ENCODE assay signal across 9 mouse cellular contexts in the genomic region with DNA sequence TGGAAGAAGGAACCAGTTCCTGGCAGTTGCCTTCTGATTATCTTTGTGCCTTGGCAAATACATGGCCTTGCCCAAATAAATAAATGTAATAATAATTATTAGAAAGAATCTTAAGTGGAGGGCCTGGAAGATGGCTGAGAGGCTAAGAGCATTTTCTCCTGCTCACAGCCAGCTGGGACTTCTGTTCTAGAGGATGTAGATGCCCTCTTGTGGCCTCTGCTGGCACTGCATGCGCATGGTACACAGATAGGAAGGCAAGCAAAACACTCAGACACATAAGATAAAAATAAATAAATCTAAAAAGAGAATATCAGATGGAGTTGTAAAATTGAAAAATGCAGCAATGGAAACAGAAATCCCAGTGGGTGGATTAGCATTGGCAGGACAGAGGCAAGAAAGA. TPM values are rescaled to one million over a fixed set of nuclear protein-coding genes. Genes with fewer than 3 reads are reported as not detected.
DNase-seq lines count a peak whose midpoint lies in the region; ATAC-seq and TF ChIP-seq lines count a peak whose summit lies in the region.
"Had no signal": no experiment of that assay in that cellular context is flagged by ENCODE, and none has a peak within 500 bp of the region (broad histone marks: within the 10 kb centered on the region; RNA-seq: fewer than 3 reads in every experiment).

No protein-coding gene starts in this region.

- H3K4me2 ChIP-seq in kidney, embryonic 16.5 days (replicated peaks; ENCODE audit: low read depth, low read length), result no peak overlapping the region
- H3K4me2 ChIP-seq in intestine, postnatal 0 days (replicated peaks; ENCODE audit: low read depth), result no peak overlapping the region
- no peak overlapping the region for H3K4me2 ChIP-seq in limb, embryonic 14.5 days (replicated peaks; ENCODE audit: low read depth, low read length, severe bottlenecking)
- no peak overlapping the region for H3K4me2 ChIP-seq in neural tube, embryonic 12.5 days (replicated peaks)
- H3K4me2 ChIP-seq: embryonic facial prominence, embryonic 12.5 days had no signal

- no peaks in the 10 kb centered on the region for H3K27me3 ChIP-seq in kidney, adult 2 months (replicated peaks; ENCODE audit: control insufficient read depth, insufficient read depth, low read length)
- no peaks in the 10 kb centered on the region for H3K27me3 ChIP-seq in kidney, embryonic 16.5 days (ENCODE audit: insufficient read depth, low read length)
- no peaks in the 10 kb centered on the region for H3K27me3 ChIP-seq in intestine, postnatal 0 days (replicated peaks; ENCODE audit: control insufficient read depth, insufficient read depth, low read length)
- H3K27me3 ChIP-seq in limb, embryonic 14.5 days (ENCODE audit: control insufficient read depth, insufficient read depth, low read length), result no peaks in the 10 kb centered on the region
- no peaks in the 10 kb centered on the region for H3K27me3 ChIP-seq in neural tube, embryonic 12.5 days (replicated peaks)
- H3K27me3 ChIP-seq: embryonic facial prominence, embryonic 12.5 days had no signal

- peak; percentile 88 for DNase-seq in kidney, adult 2 months
- peak; percentile 94 to 95 for DNase-seq in cerebellum, postnatal 10 days
- DNase-seq in frontal cortex, postnatal 25 days (ENCODE audit: low spot score in 2 of 2), result peak; percentile 92 to 98
- DNase-seq in limb, embryonic 14.5 days (ENCODE audit: low spot score), result peak; percentile 87
- DNase-seq in telencephalon, adult 2 months (ENCODE audit: low read depth, low spot score), result peak; percentile 82

- TF ChIP-seq POLR2A in kidney, adult 2 months (IDR thresholded peaks at IDR 0.05; ENCODE audit: low read depth, low read length), result no peak
- TF ChIP-seq POLR2A in limb, embryonic 14.5 days (IDR thresholded peaks at IDR 0.05; ENCODE audit: borderline replicate concordance, extremely low read depth, insufficient read depth, insufficient read length), result no peak

- H3K4me3 ChIP-seq in kidney, adult 2 months (ENCODE audit: insufficient read depth, low read depth, low read length), result no peak overlapping the region
- H3K4me3 ChIP-seq in kidney, embryonic 16.5 days (ENCODE audit: low read length), result no peak overlapping the region
- no peak overlapping the region for H3K4me3 ChIP-seq in intestine, postnatal 0 days (ENCODE audit: low read depth, low read length)
- H3K4me3 ChIP-seq in limb, embryonic 14.5 days (replicated peaks; ENCODE audit: low read length), result no peak overlapping the region
- H3K4me3 ChIP-seq in neural tube, embryonic 12.5 days, result no peak overlapping the region
- H3K4me3 ChIP-seq: embryonic facial prominence, embryonic 12.5 days had no signal

- no peaks in the 10 kb centered on the region; the same call in 1 of the 2 replicates for H3K4me1 ChIP-seq in kidney, adult 2 months (ENCODE audit: control insufficient read depth, insufficient read depth, low read length)
- no peaks in the 10 kb centered on the region for H3K4me1 ChIP-seq in kidney, embryonic 16.5 days (ENCODE audit: insufficient read depth, low read length)
- no peaks in the 10 kb centered on the region for H3K4me1 ChIP-seq in intestine, postnatal 0 days (replicated peaks; ENCODE audit: control insufficient read depth, insufficient read depth, low read length)
- no peaks in the 10 kb centered on the region for H3K4me1 ChIP-seq in limb, embryonic 14.5 days (ENCODE audit: control insufficient read depth, insufficient read depth, low read length)
- peaks cover 5% of the 10 kb centered on the region; the same call in 1 of the 2 replicates for H3K4me1 ChIP-seq in neural tube, embryonic 12.5 days
- H3K4me1 ChIP-seq: embryonic facial prominence, embryonic 12.5 days had no signal

- no peak overlapping the region for H3K27ac ChIP-seq in kidney, adult 2 months (ENCODE audit: insufficient read depth, low read depth, low read length)
- H3K27ac ChIP-seq in kidney, embryonic 16.5 days (ENCODE audit: low read length), result no peak overlapping the region
- no peak overlapping the region for H3K27ac ChIP-seq in intestine, postnatal 0 days (ENCODE audit: low read depth, low read length)
- H3K27ac ChIP-seq in limb, embryonic 14.5 days (replicated peaks; ENCODE audit: low read depth, low read length), result no peak overlapping the region
- no peak overlapping the region for H3K27ac ChIP-seq in neural tube, embryonic 12.5 days
- H3K27ac ChIP-seq: embryonic facial prominence, embryonic 12.5 days had no signal

- H3K36me3 ChIP-seq in kidney, adult 2 months (ENCODE audit: control insufficient read depth, insufficient read depth, low read length), result no peaks in the 10 kb centered on the region
- H3K36me3 ChIP-seq in kidney, embryonic 16.5 days (ENCODE audit: insufficient read depth, low read length), result 0 out of 2 replicates have a peak, but pooled peaks cover 4% of the 10 kb centered on the region
- peaks cover 11% of the 10 kb centered on the region; the same call in 1 of the 2 replicates for H3K36me3 ChIP-seq in intestine, postnatal 0 days (ENCODE audit: control insufficient read depth, insufficient read depth)
- peaks cover 23% of the 10 kb centered on the region for H3K36me3 ChIP-seq in limb, embryonic 14.5 days (ENCODE audit: control insufficient read depth, insufficient read depth, low read length)
- 0 out of 2 replicates have a peak, but pooled peaks cover 4% of the 10 kb centered on the region for H3K36me3 ChIP-seq in neural tube, embryonic 12.5 days
- H3K36me3 ChIP-seq: embryonic facial prominence, embryonic 12.5 days had no signal

- no peak for ATAC-seq in kidney, embryonic 16.5 days (ENCODE audit: low FRiP score, low TSS enrichment)
- ATAC-seq in intestine, postnatal 0 days, result no peak
- ATAC-seq in limb, embryonic 14.5 days (ENCODE audit: low FRiP score, low read depth), result no peak
- ATAC-seq in neural tube, embryonic 12.5 days (ENCODE audit: low FRiP score, low read depth), result peak; percentile 66; the same call in 1 of the 2 replicates

- no peak overlapping the region for H3K9ac ChIP-seq in kidney, embryonic 16.5 days (replicated peaks; ENCODE audit: low read length)
- no peak overlapping the region for H3K9ac ChIP-seq in intestine, postnatal 0 days (ENCODE audit: low read depth, low read length)
- H3K9ac ChIP-seq in limb, embryonic 14.5 days (ENCODE audit: low read depth, low read length, severe bottlenecking), result no peak overlapping the region
- no peak overlapping the region for H3K9ac ChIP-seq in neural tube, embryonic 12.5 days
- H3K9ac ChIP-seq: embryonic facial prominence, embryonic 12.5 days had no signal

- H3K9me3 ChIP-seq in kidney, embryonic 16.5 days (ENCODE audit: low read length), result no peaks in the 10 kb centered on the region
- H3K9me3 ChIP-seq in intestine, postnatal 0 days (ENCODE audit: control insufficient read depth), result no peaks in the 10 kb centered on the region
- H3K9me3 ChIP-seq in limb, embryonic 14.5 days (ENCODE audit: control insufficient read depth, low read length), result no peaks in the 10 kb centered on the region
- no peaks in the 10 kb centered on the region for H3K9me3 ChIP-seq in neural tube, embryonic 12.5 days
- H3K9me3 ChIP-seq: embryonic facial prominence, embryonic 12.5 days had no signal

- peak; percentile 91 for TF ChIP-seq CTCF in kidney, adult 2 months (conservative IDR thresholded peaks at IDR 0.05; ENCODE audit: insufficient read depth, insufficient read length, low read depth, low read length)
- TF ChIP-seq CTCF in intestine, postnatal 0 days (IDR thresholded peaks at IDR 0.05; ENCODE audit: low read depth), result peak; percentile 90

- 9% methylated on average over 1 of the region's 1 CpGs for WGBS in kidney, adult 2 months
- WGBS in kidney, embryonic 16.5 days, result 4% methylated on average over 1 of the region's 1 CpGs
- 0% methylated on average over 1 of the region's 1 CpGs for WGBS in intestine, postnatal 0 days
- 5% methylated on average over 1 of the region's 1 CpGs for whole genome bisulfite sequencing in limb, embryonic 14.5 days
- WGBS in neural tube, embryonic 12.5 days, result 0% methylated on average over 1 of the region's 1 CpGs

RNA-seq across cellular contexts. Expression of gene Atrn, which starts 44.3 kb away (rescaled TPM):
- polyA plus RNA-seq in kidney, adult 2 months (2012; rRNA removed), result 14.5 and 14.9 TPM in 2 replicates
- 6.3 and 7.6 TPM in 2 replicates for polyA plus RNA-seq in kidney, embryonic 16.5 days (2015; fragmentation: Nextera tagmentation; extraction: Ambion mirVana)
- polyA plus RNA-seq in intestine, postnatal 0 days (2015; fragmentation: Nextera tagmentation; extraction: Ambion mirVana), result 3.1 and 3.7 TPM in 2 replicates
- 17.9 and 19.4 TPM in 2 replicates for polyA plus RNA-seq in limb, embryonic 14.5 days (2012; rRNA removed)
- 11.5 and 13.5 TPM in 2 replicates for polyA plus RNA-seq in limb, embryonic 14.5 days (2014; fragmentation: Nextera tagmentation; extraction: Ambion mirVana)
- polyA plus RNA-seq in neural tube, embryonic 12.5 days (2016; fragmentation: Nextera tagmentation; extraction: Ambion mirVana), result 13.5 and 13.6 TPM in 2 replicates

RNA-seq across cellular contexts. Expression of gene 4930402H24Rik, which starts 44.3 kb away (rescaled TPM):
- polyA plus RNA-seq in kidney, adult 2 months (2012; rRNA removed), result 70.2 and 91.4 TPM in 2 replicates
- polyA plus RNA-seq in kidney, embryonic 16.5 days (2015; fragmentation: Nextera tagmentation; extraction: Ambion mirVana), result 35.8 and 42.0 TPM in 2 replicates
- polyA plus RNA-seq in intestine, postnatal 0 days (2015; fragmentation: Nextera tagmentation; extraction: Ambion mirVana), result 9.0 and 10.6 TPM in 2 replicates
- 33.8 and 44.3 TPM in 2 replicates for polyA plus RNA-seq in limb, embryonic 14.5 days (2012; rRNA removed)
- 29.1 and 41.3 TPM in 2 replicates for polyA plus RNA-seq in limb, embryonic 14.5 days (2014; fragmentation: Nextera tagmentation; extraction: Ambion mirVana)
- polyA plus RNA-seq in neural tube, embryonic 12.5 days (2016; fragmentation: Nextera tagmentation; extraction: Ambion mirVana), result 86.6 and 95.0 TPM in 2 replicates
